Mouse (Mus musculus) kidney, adult 11 months (tissue): ENCODE measurements around the gene Vps13d.

ENCODE experiments used
- DNase-seq: peaks from one replicate; pipeline ENCODE4 v3.0.0; 2022

Vps13d gene

DNA sequence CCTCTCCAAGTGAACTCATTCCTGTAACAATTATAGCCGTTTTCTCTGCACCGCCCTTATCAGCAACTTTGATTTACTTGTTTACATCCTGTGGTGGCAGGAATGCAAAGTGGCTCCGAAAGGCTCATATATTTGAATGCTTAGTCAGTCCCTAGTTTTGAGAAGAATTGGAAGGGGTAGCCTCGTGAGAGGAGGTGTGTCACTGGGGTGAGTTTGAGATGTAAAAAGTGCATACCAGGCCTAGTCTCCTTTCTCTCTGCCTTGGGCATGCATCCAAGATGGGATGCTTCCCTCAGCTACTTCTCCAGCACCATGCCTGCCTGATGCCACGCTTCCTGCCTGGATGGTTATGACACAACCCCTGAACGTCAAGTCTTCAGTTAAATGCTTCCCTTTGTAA, 225.8 kb downstream of the Vps13d start:
- no peak for DNase-seq

DNA sequence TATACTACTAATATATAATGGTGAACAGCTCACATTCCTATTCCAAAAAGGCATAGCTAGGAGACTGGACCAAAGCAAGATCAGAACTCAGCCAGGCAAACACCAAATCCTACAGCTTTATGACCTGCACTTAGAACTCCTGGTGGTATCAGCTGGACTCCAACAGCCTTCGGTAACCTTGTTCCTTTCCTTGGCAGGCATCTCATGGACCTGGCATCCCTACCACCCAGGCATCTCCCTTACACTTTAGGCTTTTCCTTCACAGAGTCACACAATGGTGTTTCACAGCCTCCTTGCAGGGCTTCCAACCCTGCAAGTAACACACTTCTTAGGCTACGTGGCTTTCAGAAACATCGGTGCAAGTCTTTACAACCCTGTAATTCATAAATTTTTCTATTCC, 226.4 kb downstream of the Vps13d start:
- no peak for DNase-seq

GRCm38 (mm10) chr4:144965255-144965654, 229.6 kb downstream of the Vps13d start:
- DNase-seq, result no peak

- DNase-seq, result no peak
Measured at GRCm38 (mm10) chr4:144961696-144962095, 233.1 kb downstream of the Vps13d start.

GRCm38 (mm10) chr4:144961232-144961631, 233.6 kb downstream of the Vps13d start:
- no peak for DNase-seq

- DNase-seq, result peak; percentile 96
Measured at GRCm38 (mm10) chr4:144960188-144960904, 234.5 kb downstream of the Vps13d start.

DNA sequence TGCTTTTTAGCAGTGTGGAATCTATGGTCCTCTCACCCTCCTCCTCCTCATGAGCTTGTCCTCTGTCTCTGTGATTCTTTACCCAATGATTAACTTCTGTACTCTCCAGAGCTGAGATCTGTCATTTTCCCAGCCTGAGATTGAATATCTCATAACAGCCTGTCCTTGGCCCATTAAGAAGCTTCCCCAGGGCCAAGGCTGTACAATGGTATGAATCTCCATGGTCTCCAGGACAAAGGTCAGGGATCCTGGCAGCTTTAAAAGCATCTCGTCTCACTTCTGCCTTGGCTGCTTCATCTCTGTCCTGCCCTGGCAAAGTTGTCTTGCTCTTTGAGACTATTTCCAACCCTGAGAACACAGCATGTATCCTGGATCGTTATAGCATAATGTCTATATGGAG, 237.1 kb downstream of the Vps13d start:
- DNase-seq, result peak; percentile 78

DNA sequence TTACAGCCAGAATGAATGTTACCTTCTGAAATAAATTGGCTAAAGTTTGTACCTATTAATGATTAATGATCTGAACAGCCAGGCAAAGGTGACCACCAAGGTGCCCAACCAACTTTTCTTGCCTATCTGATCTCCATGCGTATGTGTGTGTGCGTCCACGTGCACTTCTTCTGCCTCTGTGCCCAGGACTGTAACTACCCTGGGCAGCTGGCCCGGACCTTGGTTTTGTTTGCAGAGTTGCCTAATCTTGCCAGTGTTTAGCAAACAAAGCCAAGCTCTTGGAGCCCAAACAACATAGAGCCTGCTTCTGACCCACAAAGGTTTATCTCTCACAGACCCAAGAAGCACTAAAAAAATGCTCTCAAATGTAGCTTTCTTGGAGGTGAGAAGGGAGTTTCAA, 237.6 kb downstream of the Vps13d start:
- DNase-seq, result peak; percentile 95

DNA sequence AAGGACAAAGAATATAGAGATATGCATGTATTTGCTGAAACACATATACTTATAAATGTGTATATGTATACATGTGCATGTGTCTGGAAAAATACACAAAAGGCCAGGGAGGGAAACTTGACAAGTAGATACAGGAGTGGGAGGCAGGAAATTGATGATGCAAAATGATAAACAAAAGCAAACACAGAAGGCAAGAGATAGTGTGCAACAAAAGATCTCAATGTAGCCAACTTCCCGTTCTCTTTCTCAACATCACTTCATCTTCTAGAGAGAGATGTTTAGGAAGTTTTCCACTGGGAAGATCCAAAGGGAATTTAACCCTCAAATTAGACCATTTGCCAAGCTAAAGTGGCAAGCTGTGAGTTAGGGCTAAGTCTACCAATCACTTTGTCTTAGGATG, 238.5 kb downstream of the Vps13d start:
- DNase-seq, result no peak

- no peak for DNase-seq
Measured at GRCm38 (mm10) chr4:144955863-144956262, 238.9 kb downstream of the Vps13d start.

GRCm38 (mm10) chr4:144953421-144953820, 241.4 kb downstream of the Vps13d start:
- DNase-seq, result no peak

DNA sequence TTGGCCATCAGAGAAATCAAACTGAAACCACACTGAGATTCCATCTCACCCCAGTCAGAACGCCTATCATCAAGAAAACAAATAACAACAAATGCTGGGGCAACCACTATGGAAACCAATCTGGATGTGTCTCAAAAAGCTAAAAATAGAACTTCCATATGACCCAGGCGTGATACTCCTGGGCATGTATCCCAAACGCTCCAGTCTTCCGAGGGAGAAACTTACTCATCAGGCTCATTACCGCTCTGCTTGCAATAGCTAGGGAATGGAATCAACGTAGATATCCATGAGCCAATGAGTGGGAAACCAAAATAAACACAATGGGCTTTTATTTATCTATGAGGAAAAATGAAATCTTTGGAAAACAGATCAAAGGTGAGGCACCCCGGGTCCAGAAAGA, 242.9 kb downstream of the Vps13d start:
- DNase-seq, result no peak

- no peak for DNase-seq
Measured at GRCm38 (mm10) chr4:144950883-144951282, 243.9 kb downstream of the Vps13d start.

DNA sequence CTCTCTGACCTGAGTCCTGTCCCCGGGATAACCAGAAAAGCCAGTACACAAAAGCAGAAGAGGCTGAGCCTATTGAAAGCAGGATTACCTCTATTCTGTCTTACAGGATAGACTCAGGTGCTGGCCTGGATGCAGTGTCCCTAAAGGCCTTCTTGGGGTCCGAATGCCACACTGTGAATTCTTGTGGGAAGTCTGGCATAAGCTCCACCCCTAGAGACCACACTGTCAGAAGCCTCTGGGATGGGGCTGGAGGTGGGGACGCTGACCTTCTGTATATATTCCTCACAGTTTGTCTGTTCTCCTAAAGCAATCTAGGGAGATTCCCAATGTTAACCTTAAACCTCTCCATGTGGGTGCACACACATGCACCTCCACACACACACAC, 244.5 kb downstream of the Vps13d start:
- DNase-seq, result no peak

DNA sequence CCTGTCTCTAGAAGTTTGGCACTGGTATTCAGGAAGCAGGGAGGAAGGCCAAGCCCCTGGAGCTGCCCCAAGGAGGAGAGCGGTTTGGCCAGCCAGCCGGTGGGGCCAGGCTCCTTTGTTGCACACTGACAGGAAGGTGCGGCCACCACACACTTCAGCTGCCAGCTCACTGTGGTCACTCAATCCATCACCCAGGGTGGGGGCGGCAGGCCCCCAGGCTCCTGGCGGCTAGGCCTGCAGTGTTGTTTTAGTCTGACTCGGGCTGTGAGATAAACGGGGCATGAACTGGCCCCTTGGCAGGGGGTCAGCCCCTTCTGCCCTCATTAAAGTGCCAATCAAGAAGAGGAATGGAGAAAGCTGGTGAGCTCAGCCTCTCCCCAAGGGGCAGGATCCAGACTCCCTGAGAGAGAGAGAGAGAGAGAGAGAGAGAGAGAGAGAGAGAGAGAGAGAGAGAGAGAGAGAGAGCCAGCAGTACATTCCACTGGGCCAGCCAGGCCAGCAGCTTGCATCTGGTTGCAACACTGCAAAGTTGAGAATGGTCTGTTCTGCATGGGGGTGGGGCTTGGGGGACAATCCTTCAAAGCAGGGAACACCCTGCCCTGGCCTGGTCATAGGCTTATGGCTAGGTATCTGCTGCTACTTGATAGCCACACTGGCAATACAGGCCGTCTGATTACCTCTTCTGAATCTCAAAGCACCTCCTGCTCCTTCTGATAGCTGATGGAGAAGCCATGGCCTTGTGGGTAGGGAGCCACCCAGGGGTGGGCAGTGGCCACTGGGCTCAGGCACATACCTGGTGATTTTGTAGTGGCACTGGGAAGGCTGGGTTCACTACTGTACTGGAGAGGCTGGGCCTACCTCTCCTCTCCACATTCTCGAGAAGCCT, 245.1 kb downstream of the Vps13d start:
- peak; percentile 90 for DNase-seq

DNA sequence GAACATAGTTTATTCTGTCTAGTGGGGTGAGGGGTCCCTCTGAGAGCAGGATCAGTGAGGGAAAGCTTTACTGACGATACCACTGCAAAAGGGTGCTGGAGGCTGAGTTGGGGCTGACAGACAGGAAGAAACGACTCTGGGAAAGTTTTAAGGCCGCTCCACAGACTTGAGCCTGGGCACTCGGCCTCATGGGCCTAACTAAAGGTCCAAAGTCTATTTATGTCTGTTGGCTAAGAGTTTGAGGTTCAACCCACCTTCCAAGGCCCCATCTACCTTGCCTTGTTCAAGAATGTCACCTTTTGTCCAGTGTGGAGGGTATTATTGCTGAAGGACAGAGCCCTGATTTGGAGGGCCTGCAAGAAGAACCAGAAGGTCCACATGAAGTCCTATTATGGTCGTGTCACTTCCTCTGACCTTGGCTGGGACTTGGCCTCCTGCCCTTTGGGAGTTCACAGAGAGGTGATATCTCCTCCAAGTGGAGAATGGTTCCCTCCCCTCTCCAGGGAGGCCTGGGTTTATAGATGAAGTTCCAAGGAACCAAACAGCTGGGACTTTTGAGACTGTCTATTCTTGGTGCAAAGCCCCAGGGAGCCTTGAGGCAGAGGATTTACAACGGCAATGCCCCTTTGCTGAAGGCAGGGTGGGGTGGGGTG, 246.9 kb downstream of the Vps13d start:
- peak; percentile 89 for DNase-seq

- no peak for DNase-seq
Measured at GRCm38 (mm10) chr4:144943273-144943672, 251.5 kb downstream of the Vps13d start.

DNA sequence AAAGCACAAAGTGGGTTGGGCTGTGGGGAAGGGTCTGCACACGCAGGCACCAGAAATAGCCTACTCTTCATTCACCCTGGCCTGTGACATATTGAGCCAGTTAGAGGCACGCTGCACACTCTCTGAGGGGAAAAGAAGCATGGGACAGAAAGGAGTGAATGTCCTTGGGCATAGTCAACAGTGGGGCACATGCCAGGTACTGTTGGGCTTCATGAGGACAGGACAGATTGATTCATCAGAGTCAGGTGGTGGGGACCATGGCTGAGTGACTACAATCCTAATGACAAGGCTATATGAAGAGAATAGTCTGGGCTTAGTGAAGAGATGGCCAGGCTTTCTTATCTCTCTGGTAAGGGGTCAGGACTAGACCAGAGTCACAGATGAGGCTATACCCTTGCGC, 252.4 kb downstream of the Vps13d start:
- no peak for DNase-seq

GRCm38 (mm10) chr4:144940796-144941462, 253.9 kb downstream of the Vps13d start:
- DNase-seq, result no peak

DNA sequence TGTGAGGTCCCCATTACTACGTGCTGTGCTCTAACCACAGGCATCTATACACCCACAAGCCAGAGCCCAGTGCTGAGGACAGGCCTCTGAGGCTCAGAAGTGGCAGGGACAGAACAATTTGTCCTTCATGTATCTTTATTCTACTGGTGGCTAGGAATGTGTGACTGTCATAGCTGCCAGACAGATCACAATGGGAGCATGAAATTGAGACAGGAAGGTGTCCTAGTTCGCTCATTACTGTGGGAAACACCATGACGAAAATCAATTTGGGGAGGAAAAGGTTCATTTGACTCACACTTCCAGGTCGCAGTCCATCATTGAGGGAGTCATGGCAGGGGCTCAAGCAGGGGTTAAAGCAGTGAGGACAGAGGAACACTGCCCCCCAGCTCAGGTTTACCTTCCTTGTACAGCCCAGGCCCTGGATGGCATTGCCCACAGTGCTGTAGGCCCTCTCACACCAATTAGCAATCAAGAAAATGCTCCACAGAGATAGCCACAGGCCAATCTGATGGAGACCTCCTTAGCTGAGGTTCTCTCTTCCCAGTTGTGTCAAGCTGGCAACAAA, 254.9 kb downstream of the Vps13d start:
- no peak for DNase-seq

GRCm38 (mm10) chr4:144936563-144937154, 258.1 kb downstream of the Vps13d start:
- DNase-seq, result no peak

- no peak for DNase-seq
Measured at GRCm38 (mm10) chr4:144934501-144934900, 260.3 kb downstream of the Vps13d start.
